Mouse (Mus musculus): ENCODE results near the gene Dazl. TPM values are rescaled to one million over a fixed set of nuclear protein-coding genes. Genes with fewer than 3 reads are reported as not detected.

Dazl gene
- total RNA-seq (2014; rRNA removed; ENCODE audit: low replicate concordance) (0.31 TPM in 2 replicates), polyA plus RNA-seq (2015; fragmentation: Nextera tagmentation; extraction: Ambion mirVana) (0.23 and 0.48 TPM in 2 replicates)

DNA sequence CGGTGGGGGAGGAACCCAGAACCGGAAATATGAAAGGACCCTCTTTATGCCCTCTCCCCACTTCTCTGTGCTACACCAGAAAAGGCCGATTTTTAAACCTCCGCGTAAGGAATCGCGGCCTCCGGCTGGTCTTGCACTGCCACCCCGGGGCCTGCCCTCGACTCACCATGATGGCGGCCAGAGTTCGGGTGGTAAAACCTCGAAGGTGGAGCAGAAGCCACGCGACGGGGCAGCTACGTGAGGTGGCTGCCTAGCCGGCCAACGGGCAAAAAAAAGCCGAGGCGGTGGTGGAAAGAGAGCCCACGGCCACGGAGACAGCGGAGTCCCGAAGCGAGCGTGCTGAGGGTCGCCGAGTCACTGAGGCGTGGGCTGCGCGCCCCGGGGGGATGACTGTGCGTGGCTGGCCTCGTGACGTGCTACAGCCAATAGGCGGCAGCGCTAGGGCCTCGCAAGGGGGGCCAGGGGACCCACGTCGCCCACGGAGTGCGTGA, at the start of gene Dazl:
Gene Dazl (minus strand): TSS at position 396 of the 491 bp plus-strand sequence.
- 92% methylated on average over 43 of the region's 43 CpGs for WGBS
- no peaks in the 10 kb centered on the region for H3K36me3 ChIP-seq (replicated peaks; ENCODE audit: control insufficient read depth, insufficient read depth, low read length)
- no peak for DNase-seq (ENCODE audit: low spot score)
- peak within 1 kb of the TSS; percentile 69 for H3K27ac ChIP-seq (ENCODE audit: low read depth)
- H3K4me3 ChIP-seq (ENCODE audit: low read depth, low read length) = peak within 1 kb of the TSS; percentile 54
- H3K4me1 ChIP-seq (ENCODE audit: control insufficient read depth, insufficient read depth) = no peaks in the 10 kb centered on the region
- H3K9ac ChIP-seq (replicated peaks; ENCODE audit: low read depth, low read length) = peak within 1 kb of the TSS; percentile 55
- no peaks in the 10 kb centered on the region for H3K27me3 ChIP-seq (ENCODE audit: control insufficient read depth, insufficient read depth, low read length)
- H3K9me3 ChIP-seq (replicated peaks; ENCODE audit: control insufficient read depth, low read length) = peaks cover 9% of the 10 kb centered on the region; the same call in 1 of the 2 replicates
- TF ChIP-seq EP300 (IDR thresholded peaks at IDR 0.05; ENCODE audit: low read depth) = no peak
- TF ChIP-seq CTCF (IDR thresholded peaks at IDR 0.05; ENCODE audit: low read depth) = no peak
- ATAC-seq (ENCODE audit: insufficient read depth, low read depth) = peak; percentile 10; the same call in 1 of the 2 replicates
- H3K4me2 ChIP-seq (ENCODE audit: low read depth, low read length) = peak within 1 kb of the TSS; percentile 70

DNA sequence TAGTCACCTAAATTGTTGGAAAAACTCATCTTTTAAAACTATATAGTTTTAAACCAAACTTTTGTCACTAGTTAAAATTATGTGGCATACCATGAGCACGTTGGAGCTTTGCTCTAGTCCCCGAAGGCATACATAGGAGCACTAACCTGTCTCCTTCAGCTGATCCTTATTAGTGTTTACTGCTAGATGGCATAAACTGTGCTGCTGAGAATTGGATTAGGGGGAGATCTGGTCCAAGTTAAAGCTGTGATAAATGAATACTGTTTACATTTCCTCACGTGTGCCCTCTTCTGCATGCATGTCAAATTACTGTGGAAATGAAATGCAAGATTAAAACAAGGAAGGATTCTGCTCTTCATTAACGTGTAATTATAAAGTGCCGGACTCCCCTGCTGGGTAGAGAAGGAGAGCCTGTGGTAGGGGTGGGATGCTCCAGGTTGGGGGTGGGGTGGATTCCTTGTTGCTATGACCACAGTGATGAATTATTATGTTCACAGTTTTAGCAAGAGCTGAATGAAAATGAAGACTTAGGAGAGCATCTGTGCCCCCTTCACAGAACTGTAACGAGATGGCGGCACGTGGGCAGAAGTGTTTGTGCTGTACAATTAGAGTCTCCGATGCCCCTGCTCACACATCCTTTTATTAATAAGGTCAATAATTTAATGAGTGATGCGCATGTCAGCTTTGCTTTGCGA, 48.6 kb upstream of the Dazl start:
- Histone ChIP-seq H3K4me1 (ENCODE audit: control insufficient read depth, insufficient read depth) (no peaks in the 10 kb centered on the region), H3K4me3 (ENCODE audit: low read depth, low read length) (no peak overlapping the region), H3K9me3 (replicated peaks; ENCODE audit: control insufficient read depth, low read length) (no peaks in the 10 kb centered on the region), H3K4me2 (ENCODE audit: low read depth, low read length) (no peak overlapping the region), H3K27me3 (ENCODE audit: control insufficient read depth, insufficient read depth, low read length) (no peaks in the 10 kb centered on the region), H3K27ac (ENCODE audit: low read depth) (no peak overlapping the region), H3K9ac (replicated peaks; ENCODE audit: low read depth, low read length) (no peak overlapping the region), H3K36me3 (replicated peaks; ENCODE audit: control insufficient read depth, insufficient read depth, low read length) (no peaks in the 10 kb centered on the region)
- no peak for TF ChIP-seq EP300 (IDR thresholded peaks at IDR 0.05; ENCODE audit: low read depth)
- TF ChIP-seq CTCF (IDR thresholded peaks at IDR 0.05; ENCODE audit: low read depth) = no peak
- ATAC-seq (ENCODE audit: insufficient read depth, low read depth) (no peak), DNase-seq (ENCODE audit: low spot score) (no peak)
- 89% methylated on average over 11 of the region's 11 CpGs for WGBS

DNA sequence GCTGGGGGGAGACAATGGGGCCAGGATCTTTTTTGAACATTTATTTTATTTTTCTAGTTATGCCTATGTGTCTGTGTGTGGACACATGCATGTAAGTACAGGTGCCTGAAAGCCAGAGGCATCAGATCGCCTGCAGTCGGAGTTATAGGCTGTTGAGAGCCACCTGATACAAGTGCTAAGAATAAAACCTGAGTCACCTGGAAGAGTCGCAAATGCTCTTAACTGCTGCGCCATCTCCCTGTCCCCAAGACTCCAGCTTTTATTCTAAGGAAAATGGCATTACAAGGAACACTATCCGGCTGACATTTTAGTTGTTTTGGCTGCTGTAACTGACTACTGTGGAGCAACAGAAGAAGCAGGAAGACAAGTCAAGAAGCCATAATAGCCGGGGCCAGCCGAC, 45.5 kb upstream of the Dazl start:
- DNase-seq (ENCODE audit: low spot score) (no peak), ATAC-seq (ENCODE audit: insufficient read depth, low read depth) (no peak)
- Histone ChIP-seq H3K9me3 (replicated peaks; ENCODE audit: control insufficient read depth, low read length) (no peaks in the 10 kb centered on the region), H3K36me3 (replicated peaks; ENCODE audit: control insufficient read depth, insufficient read depth, low read length) (no peaks in the 10 kb centered on the region), H3K4me1 (ENCODE audit: control insufficient read depth, insufficient read depth) (no peaks in the 10 kb centered on the region), H3K9ac (replicated peaks; ENCODE audit: low read depth, low read length) (no peak overlapping the region), H3K4me2 (ENCODE audit: low read depth, low read length) (no peak overlapping the region), H3K4me3 (ENCODE audit: low read depth, low read length) (no peak overlapping the region), H3K27ac (ENCODE audit: low read depth) (no peak overlapping the region), H3K27me3 (ENCODE audit: control insufficient read depth, insufficient read depth, low read length) (no peaks in the 10 kb centered on the region)
- 71% methylated on average over 7 of the region's 7 CpGs for WGBS
- TF ChIP-seq EP300 (IDR thresholded peaks at IDR 0.05; ENCODE audit: low read depth) (no peak), CTCF (IDR thresholded peaks at IDR 0.05; ENCODE audit: low read depth) (no peak)

DNA sequence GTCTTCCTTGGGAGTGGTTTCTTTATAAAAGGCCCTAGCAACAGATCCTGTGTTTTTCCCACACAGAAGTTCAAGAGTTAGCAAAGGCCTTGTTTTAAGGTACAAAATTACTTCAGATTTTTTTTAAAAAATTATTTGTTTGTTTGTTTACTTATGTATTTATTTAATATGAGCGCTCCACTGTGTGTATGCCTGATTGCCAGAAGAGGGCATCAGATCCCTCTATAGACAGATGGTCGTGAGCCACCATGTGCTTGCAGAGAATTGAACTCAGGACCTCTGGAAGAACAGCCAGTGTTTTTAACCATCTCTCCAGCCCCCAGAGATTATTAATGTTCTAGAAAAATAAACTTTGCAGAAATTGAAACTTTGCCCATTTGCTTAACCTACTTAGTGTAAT, 42.3 kb upstream of the Dazl start:
- DNase-seq (ENCODE audit: low spot score) (no peak), ATAC-seq (ENCODE audit: insufficient read depth, low read depth) (no peak)
- Histone ChIP-seq H3K4me3 (ENCODE audit: low read depth, low read length) (no peak overlapping the region), H3K27ac (ENCODE audit: low read depth) (no peak overlapping the region), H3K27me3 (ENCODE audit: control insufficient read depth, insufficient read depth, low read length) (no peaks in the 10 kb centered on the region), H3K9ac (replicated peaks; ENCODE audit: low read depth, low read length) (no peak overlapping the region), H3K36me3 (replicated peaks; ENCODE audit: control insufficient read depth, insufficient read depth, low read length) (no peaks in the 10 kb centered on the region), H3K9me3 (replicated peaks; ENCODE audit: control insufficient read depth, low read length) (no peaks in the 10 kb centered on the region), H3K4me2 (ENCODE audit: low read depth, low read length) (no peak overlapping the region), H3K4me1 (ENCODE audit: control insufficient read depth, insufficient read depth) (no peaks in the 10 kb centered on the region)
- WGBS = 80% methylated on average over 2 of the region's 2 CpGs
- TF ChIP-seq EP300 (IDR thresholded peaks at IDR 0.05; ENCODE audit: low read depth) (no peak), CTCF (IDR thresholded peaks at IDR 0.05; ENCODE audit: low read depth) (no peak)

DNA sequence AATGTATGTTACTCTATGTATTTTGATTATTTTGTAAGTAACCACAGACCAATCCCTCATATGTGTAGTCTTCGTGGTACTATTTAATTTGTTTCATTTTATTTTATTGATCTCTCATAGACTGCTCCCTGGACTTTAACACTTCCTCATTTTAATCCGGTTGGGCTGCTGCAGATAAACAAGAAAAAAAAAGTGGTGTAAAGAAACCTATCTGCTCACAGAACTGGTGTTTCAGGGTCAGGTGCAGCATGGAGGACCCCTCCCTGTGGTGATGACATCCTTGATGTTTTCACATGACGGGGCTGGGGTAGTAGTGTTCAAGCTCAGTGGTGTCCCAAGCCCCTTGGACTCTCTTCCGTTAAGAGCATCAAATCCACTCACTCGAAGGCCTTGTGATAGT, 41.3 kb upstream of the Dazl start:
- H3K9ac ChIP-seq (replicated peaks; ENCODE audit: low read depth, low read length) = no peak overlapping the region
- DNase-seq (ENCODE audit: low spot score) (no peak), ATAC-seq (ENCODE audit: insufficient read depth, low read depth) (no peak)
- no peak overlapping the region for H3K4me2 ChIP-seq (ENCODE audit: low read depth, low read length)
- TF ChIP-seq CTCF (IDR thresholded peaks at IDR 0.05; ENCODE audit: low read depth) (no peak), EP300 (IDR thresholded peaks at IDR 0.05; ENCODE audit: low read depth) (no peak)
- H3K9me3 ChIP-seq (replicated peaks; ENCODE audit: control insufficient read depth, low read length) = no peaks in the 10 kb centered on the region
- no peaks in the 10 kb centered on the region for H3K36me3 ChIP-seq (replicated peaks; ENCODE audit: control insufficient read depth, insufficient read depth, low read length)
- H3K4me1 ChIP-seq (ENCODE audit: control insufficient read depth, insufficient read depth) = no peaks in the 10 kb centered on the region
- no peaks in the 10 kb centered on the region for H3K27me3 ChIP-seq (ENCODE audit: control insufficient read depth, insufficient read depth, low read length)
- 69% methylated on average over 5 of the region's 5 CpGs for WGBS
- H3K4me3 ChIP-seq (ENCODE audit: low read depth, low read length) = no peak overlapping the region
- H3K27ac ChIP-seq (ENCODE audit: low read depth) = no peak overlapping the region

DNA sequence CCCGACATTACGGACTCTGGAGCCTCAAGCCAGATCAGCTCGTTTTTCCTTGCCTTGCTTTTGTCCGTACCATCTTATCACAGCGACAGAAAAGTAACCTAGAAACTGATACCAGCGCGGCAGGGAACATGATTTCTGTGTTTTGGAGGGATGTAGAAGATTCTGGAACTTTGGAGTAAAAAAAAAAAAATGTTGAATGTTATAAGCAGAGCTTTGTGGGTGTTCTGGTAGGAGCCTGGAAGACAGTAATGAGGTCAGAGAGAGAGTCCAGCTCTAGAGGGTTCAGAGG, 38.5 kb upstream of the Dazl start:
- TF ChIP-seq EP300 (IDR thresholded peaks at IDR 0.05; ENCODE audit: low read depth) (no peak), CTCF (IDR thresholded peaks at IDR 0.05; ENCODE audit: low read depth) (no peak)
- Histone ChIP-seq H3K4me3 (ENCODE audit: low read depth, low read length) (no peak overlapping the region), H3K9me3 (replicated peaks; ENCODE audit: control insufficient read depth, low read length) (no peaks in the 10 kb centered on the region), H3K27ac (ENCODE audit: low read depth) (peak overlapping the region; percentile 70), H3K9ac (replicated peaks; ENCODE audit: low read depth, low read length) (no peak overlapping the region), H3K4me2 (ENCODE audit: low read depth, low read length) (no peak overlapping the region), H3K36me3 (replicated peaks; ENCODE audit: control insufficient read depth, insufficient read depth, low read length) (no peaks in the 10 kb centered on the region), H3K27me3 (ENCODE audit: control insufficient read depth, insufficient read depth, low read length) (no peaks in the 10 kb centered on the region), H3K4me1 (ENCODE audit: control insufficient read depth, insufficient read depth) (no peaks in the 10 kb centered on the region)
- WGBS = 47% methylated on average over 7 of the region's 7 CpGs
- DNase-seq (ENCODE audit: low spot score) = peak; percentile 5
- ATAC-seq (ENCODE audit: insufficient read depth, low read depth) = no peak

Measured in heart, postnatal 0 days (tissue).